9 mouse cellular contexts compared by ENCODE assay signal in the genomic region with DNA sequence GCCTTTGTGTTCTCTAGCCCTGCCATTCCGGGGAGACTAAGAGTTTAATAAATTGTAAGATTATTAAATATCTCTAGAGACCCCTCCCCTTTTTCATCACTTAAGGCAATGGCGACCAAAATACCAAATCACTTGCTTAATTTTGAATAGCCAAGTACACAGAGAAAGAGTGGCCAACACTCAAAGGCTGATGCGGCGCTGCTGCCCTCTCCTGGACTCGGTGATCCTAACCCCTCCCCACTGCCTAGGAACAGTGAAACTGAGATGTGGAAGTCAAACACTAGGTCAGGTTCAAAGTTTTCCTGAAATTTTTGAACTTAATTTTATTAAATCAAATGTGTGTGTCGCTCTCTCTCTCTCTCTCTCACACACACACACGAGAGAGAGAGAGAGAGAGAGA.
DNase-seq lines count a peak whose midpoint lies in the region; ATAC-seq and TF ChIP-seq lines count a peak whose summit lies in the region.
"Had no signal": no experiment of that assay in that cellular context is flagged by ENCODE, and none has a peak within 500 bp of the region (broad histone marks: within the 10 kb centered on the region; RNA-seq: fewer than 3 reads in every experiment).

No protein-coding gene starts in this region.

- intact Hi-C loops in heart, adult 2 months (cut with DNase I) = loop anchor here (1.0 to 10.0 kb wide), 2 partner anchors 231 to 646 kb away; no protein-coding TSS in a partner anchor
- intact Hi-C loops in left cerebral cortex, postnatal 36 days (cut with DNase I) = no loop called here

- WGBS in heart, adult 2 months = 24% methylated on average over 7 of the region's 7 CpGs
- WGBS in forebrain, embryonic 15.5 days = 27% methylated on average over 6 of the region's 7 CpGs
- 30% methylated on average over 6 of the region's 7 CpGs for WGBS in hindbrain, embryonic 14.5 days
- WGBS in midbrain, embryonic 14.5 days = 19% methylated on average over 6 of the region's 7 CpGs

- no peaks in the 10 kb centered on the region for H3K4me1 ChIP-seq in heart, adult 2 months (ENCODE audit: control insufficient read depth, insufficient read depth, low read length)
- H3K4me1 ChIP-seq in forebrain, embryonic 15.5 days = peaks cover 18% of the 10 kb centered on the region
- peaks cover 7% of the 10 kb centered on the region; the same call in 1 of the 2 replicates for H3K4me1 ChIP-seq in hindbrain, embryonic 14.5 days (replicated peaks; ENCODE audit: control insufficient read depth, insufficient read depth, low read length)
- H3K4me1 ChIP-seq in midbrain, embryonic 14.5 days (ENCODE audit: control insufficient read depth, insufficient read depth, low read length) = peaks cover 6% of the 10 kb centered on the region; the same call in 1 of the 2 replicates

- no peaks in the 10 kb centered on the region for H3K79me2 ChIP-seq in heart, adult 2 months (replicated peaks; ENCODE audit: control insufficient read depth, insufficient read depth, low read length)

- H3K4me2 ChIP-seq in forebrain, embryonic 15.5 days (replicated peaks) = no peak overlapping the region
- no peak overlapping the region for H3K4me2 ChIP-seq in hindbrain, embryonic 14.5 days (replicated peaks)
- no peak overlapping the region for H3K4me2 ChIP-seq in midbrain, embryonic 14.5 days (ENCODE audit: low read length)

- no peak overlapping the region for H3K4me3 ChIP-seq in heart, adult 2 months
- H3K4me3 ChIP-seq in forebrain, embryonic 15.5 days = no peak overlapping the region
- H3K4me3 ChIP-seq in hindbrain, embryonic 14.5 days (replicated peaks; ENCODE audit: low read length) = no peak overlapping the region
- H3K4me3 ChIP-seq in midbrain, embryonic 14.5 days (replicated peaks; ENCODE audit: low read depth, low read length) = no peak overlapping the region

- H3K27ac ChIP-seq in heart, adult 2 months = no peak overlapping the region
- peak overlapping the region; percentile 54 for H3K27ac ChIP-seq in forebrain, embryonic 15.5 days (replicated peaks)
- H3K27ac ChIP-seq in hindbrain, embryonic 14.5 days = peak overlapping the region; percentile 38; the same call in 1 of the 2 replicates
- peak overlapping the region; percentile 33; the same call in 1 of the 2 replicates for H3K27ac ChIP-seq in midbrain, embryonic 14.5 days (replicated peaks; ENCODE audit: low read depth, low read length)

- H3K9me3 ChIP-seq in forebrain, embryonic 15.5 days = no peaks in the 10 kb centered on the region
- no peaks in the 10 kb centered on the region for H3K9me3 ChIP-seq in hindbrain, embryonic 14.5 days (ENCODE audit: control insufficient read depth, low read length)
- H3K9me3 ChIP-seq in midbrain, embryonic 14.5 days (ENCODE audit: control insufficient read depth, low read length) = no peaks in the 10 kb centered on the region
- H3K9me3 ChIP-seq: G1E had no signal

- DNase-seq in heart, adult 2 months = peak; percentile 57 to 72
- no peak for DNase-seq in heart, adult 11 months
- peak; percentile 12 for DNase-seq in cerebellum, adult 11 months
- peak; percentile 85 for DNase-seq in hindbrain, embryonic 14.5 days (ENCODE audit: low spot score)
- peak; percentile 24 to 43 for DNase-seq in left cerebral cortex, postnatal 36 days (ENCODE audit: low spot score in 2 of 2)
- DNase-seq in midbrain, embryonic 14.5 days = peak; percentile 90
- DNase-seq in telencephalon, adult 2 months (ENCODE audit: low read depth, low spot score) = peak; percentile 23

- TF ChIP-seq POLR2A in heart, adult 2 months (IDR thresholded peaks at IDR 0.05; ENCODE audit: insufficient read depth, low read depth, low read length) = no peak

- H3K9ac ChIP-seq in heart, adult 2 months (ENCODE audit: low read depth, low read length) = no peak overlapping the region
- no peak overlapping the region for H3K9ac ChIP-seq in forebrain, embryonic 15.5 days (replicated peaks)
- no peak overlapping the region for H3K9ac ChIP-seq in hindbrain, embryonic 14.5 days
- H3K9ac ChIP-seq in midbrain, embryonic 14.5 days (replicated peaks; ENCODE audit: low read length) = no peak overlapping the region

- H3K36me3 ChIP-seq in heart, adult 2 months (ENCODE audit: control insufficient read depth, insufficient read depth, low read length) = no peaks in the 10 kb centered on the region
- no peaks in the 10 kb centered on the region for H3K36me3 ChIP-seq in forebrain, embryonic 15.5 days
- H3K36me3 ChIP-seq in hindbrain, embryonic 14.5 days (replicated peaks; ENCODE audit: control insufficient read depth, insufficient read depth) = no peaks in the 10 kb centered on the region
- H3K36me3 ChIP-seq in midbrain, embryonic 14.5 days (ENCODE audit: control insufficient read depth, insufficient read depth, low read length) = no peaks in the 10 kb centered on the region

- TF ChIP-seq CTCF in heart, adult 2 months (IDR thresholded peaks at IDR 0.05) = peak; percentile 81

- H3K27me3 ChIP-seq in heart, adult 2 months (ENCODE audit: control insufficient read depth, insufficient read depth, low read length) = no peaks in the 10 kb centered on the region
- no peaks in the 10 kb centered on the region for H3K27me3 ChIP-seq in forebrain, embryonic 15.5 days
- H3K27me3 ChIP-seq in hindbrain, embryonic 14.5 days (ENCODE audit: control insufficient read depth, insufficient read depth, low read length) = no peaks in the 10 kb centered on the region
- no peaks in the 10 kb centered on the region for H3K27me3 ChIP-seq in midbrain, embryonic 14.5 days (ENCODE audit: control insufficient read depth, insufficient read depth, low read length)

- peak; percentile 85 for TF ChIP-seq EP300 in heart, adult 2 months (IDR thresholded peaks at IDR 0.05; ENCODE audit: insufficient read depth, low read depth, low read length)

- ATAC-seq in forebrain, embryonic 15.5 days (replicated peaks) = peak; percentile 88
- ATAC-seq in hindbrain, embryonic 14.5 days (ENCODE audit: low FRiP score) = peak; percentile 86
- ATAC-seq in midbrain, embryonic 14.5 days (ENCODE audit: low FRiP score, low TSS enrichment) = peak; percentile 73; the same call in 1 of the 2 replicates
